Mouse (Mus musculus): ENCODE measurements at regions not wholly inside any gene's neighbourhood (a gene's known extent, or its start where the extent isn't known, plus 50 kb on each side); places are given as distances from the start of the nearest gene placed in this dataset.

DNA sequence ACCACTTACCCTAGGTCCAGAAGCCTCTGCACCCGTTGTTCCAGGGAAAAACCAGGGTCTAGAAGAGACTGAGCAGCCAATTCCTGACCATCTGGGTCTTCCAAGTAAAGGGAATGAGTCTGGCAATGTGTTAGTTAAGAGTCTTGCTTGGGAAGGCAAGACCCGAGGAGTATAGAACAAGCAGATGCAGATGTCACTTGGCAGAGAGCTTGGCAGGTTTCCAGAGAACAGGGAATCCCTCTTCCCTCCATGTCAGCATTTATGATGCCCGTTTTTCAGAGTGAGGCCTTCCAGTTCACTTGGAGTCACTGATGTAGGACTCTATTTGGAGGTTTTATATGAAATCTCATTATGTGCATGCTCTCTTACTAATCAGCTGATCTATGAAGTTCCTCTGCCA, 231.1 kb downstream of the Bcl2 start:
- DNase-seq (ENCODE audit: low spot score) = no peak

DNA sequence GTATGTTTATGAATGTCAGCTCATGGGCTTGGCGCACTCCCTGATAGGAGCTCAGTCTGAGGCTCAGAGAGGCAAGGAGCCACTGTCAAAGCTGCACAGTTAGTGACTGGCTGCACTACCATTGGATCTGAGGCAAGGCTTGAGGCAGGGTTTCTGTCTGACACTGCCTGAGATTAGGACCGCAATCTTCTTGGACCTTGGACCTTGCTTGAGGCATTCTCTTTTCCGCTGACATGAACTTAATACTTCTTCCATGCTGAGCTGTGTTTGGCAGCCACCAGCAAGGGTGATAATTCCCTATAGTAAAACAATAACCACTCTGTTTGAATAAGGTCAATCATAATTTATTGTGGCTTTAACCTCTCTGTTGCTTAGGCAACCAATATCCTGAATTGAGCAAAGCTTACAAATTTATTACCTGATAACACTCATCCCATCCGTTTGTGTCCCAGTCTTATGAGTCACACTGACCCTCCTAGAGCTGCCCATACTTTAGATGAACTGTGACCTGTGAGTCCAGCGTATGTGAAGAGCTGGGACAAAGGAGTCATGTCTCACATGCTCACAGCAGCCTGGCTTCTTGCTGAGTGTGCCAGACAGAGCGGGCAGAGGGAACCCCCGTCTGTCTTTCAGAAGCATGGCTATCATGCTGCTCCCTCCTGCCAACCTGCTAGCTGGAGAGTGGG, 236.3 kb downstream of the Bcl2 start:
- DNase-seq (ENCODE audit: low spot score) = peak; percentile 3

DNA sequence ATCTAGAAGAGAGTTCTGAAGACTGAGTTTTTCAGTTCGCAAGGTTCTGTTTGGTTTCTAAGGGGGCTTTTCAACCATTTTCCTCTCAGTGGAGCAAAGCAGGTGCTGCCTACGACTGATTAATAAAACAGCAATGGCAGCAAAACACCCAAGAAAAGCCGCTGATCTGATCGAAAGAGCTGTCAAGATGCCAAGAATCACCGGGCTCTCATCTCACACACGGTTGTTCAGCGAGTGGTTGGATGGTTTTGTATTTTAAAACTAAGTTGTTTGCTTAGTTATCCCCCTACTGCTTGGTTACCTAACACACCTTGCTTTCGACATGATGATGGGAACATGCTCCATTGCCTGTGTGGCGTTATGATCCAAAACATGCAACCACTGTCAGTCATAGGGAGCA, 246.1 kb downstream of the Bcl2 start:
- DNase-seq (ENCODE audit: low spot score) = no peak

DNA sequence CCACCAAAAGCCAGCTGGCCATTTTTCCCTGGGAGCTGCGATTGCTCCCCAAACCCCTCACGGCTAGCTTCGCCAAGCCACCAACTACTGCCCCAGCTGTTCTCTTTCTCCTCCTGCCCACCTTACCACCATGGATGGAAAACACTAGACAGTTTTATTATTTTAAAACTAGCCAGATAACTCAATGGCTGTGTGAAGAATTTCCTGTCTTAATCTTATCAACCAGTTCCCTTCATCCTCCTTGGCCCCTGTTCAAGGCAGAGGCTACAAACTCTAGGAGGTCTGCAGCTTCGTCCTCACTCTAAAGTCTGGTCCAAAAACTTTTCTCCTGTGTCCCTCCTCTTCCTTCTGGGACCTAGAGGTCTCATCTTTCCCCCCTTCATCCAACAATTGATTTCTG, 247.4 kb downstream of the Bcl2 start:
- no peak for DNase-seq (ENCODE audit: low spot score)

DNA sequence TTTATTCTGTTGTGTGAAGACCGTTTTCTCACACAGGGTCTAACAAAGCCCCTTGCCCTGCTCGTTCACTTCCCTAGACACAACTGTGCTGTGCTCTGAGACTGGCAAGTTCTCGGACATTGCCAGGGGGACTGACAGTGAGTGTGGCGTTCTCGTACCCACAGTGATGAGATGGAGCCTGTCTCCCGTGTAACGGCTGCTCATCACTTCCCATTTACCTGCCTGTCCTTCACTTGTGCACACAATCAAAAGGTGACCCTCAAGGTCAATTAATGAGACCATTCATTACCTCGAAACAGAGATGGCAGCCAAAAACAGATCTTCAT, 248.1 kb downstream of the Bcl2 start:
- DNase-seq (ENCODE audit: low spot score) = no peak

DNA sequence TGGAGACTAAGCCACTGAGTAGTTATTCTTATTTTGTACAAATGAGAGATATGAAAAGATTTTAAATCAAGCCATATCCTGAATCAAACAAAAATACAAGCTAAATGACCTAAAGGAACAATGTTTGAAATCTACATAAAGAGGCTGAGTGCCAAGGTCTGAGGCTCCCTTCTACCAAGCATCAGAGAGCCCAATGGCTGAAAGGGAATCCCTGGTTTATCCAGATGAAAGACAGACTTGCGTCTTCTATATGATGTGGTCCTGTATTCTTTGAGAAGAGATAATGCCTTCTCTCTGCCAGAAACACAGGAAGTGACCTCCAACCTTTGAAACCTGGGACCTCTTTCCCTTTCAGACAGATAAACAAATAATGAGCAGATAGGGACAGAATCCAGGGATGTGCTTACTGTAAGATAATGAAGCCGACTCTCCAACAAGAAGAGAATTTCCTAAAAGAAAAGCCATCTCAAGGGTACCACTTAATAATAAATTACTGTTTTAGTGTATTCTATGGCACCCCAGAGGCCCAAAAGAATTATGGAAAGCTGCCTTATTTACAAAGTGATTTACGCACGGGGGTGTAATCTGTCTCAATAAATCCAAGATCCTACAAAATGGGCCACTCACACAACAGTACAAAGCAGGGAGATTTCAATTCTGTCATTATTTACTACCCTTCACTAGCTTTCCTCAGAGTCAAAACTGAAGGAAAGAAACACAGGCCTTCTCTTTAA, 248.7 kb downstream of the Bcl2 start:
- peak; percentile 39 for DNase-seq (ENCODE audit: low spot score)

DNA sequence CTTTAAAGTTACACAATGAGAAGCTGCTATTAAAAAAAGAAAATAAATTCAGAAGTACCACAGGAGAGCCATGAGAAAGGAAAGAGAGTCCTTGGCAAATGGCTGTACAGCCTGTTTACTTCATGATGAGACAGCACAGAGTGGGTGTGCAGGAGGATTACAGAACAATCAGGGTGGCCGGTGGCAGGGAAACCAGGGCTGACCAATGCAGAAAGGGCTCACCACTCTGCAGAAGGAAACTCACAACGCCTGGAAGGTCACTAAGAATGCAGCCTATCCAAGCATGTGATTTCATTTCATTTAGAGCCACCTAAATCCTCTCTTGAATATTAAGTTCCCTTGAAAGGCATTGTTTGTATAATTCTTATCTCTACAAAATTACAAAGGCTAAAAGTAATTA, 249.3 kb downstream of the Bcl2 start:
- peak; percentile 40 for DNase-seq (ENCODE audit: low spot score)

DNA sequence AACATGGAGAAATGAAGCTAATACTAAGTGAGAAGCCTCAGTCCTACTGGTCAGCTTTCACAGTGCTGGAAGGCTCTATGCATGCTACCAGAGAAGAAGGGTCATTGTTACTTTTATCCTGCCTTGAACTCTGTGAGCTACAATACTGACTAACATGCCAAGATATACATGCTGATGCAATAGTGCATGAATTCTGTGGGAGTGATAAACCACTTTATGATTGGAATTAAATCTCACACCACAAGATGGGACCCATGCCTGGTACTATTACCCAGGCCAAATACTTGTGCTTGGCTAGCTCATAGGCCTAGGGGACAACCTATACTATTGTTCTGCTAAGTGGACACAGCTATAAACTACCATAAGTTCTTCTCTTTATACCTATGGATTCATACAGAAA, 251.5 kb downstream of the Bcl2 start:
- no peak for DNase-seq (ENCODE audit: low spot score)

DNA sequence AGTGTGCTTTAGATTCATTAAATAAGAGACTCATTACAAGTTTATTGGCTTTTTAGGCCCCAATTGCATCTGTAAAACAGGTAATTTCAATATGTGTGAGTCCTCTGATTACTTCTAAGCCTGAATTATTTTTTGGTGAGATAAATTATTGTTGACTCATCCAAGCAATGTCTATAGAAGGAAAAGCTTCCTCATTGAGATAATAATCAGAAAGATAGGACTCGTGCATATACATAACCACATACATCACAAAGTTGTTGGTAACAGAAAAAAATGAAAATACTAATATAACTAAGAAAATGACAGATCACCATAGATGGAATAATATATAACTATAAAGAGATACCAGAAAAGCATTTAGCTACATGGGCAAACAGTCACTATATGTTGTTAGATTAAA, 252.0 kb downstream of the Bcl2 start:
- no peak for DNase-seq (ENCODE audit: low spot score)

DNA sequence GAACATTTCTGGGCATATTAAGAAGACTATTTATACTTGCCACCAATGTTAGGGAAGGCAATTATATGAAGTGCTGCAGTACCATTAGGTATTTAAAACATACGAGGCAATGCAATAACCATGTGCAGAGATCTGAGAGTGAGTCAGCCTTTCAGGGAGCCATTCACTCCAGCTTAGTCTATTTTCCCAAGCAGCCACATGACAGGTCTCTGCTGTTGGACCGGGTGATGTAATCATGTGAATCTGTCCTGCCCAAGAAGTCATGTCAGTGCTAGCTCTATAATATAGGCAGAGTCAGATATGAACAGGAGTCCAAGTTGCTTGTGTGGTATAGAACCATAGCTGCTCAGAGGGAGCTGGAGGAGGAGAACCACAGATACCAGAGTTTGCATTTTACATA, 253.1 kb downstream of the Bcl2 start:
- no peak for DNase-seq (ENCODE audit: low spot score)

DNA sequence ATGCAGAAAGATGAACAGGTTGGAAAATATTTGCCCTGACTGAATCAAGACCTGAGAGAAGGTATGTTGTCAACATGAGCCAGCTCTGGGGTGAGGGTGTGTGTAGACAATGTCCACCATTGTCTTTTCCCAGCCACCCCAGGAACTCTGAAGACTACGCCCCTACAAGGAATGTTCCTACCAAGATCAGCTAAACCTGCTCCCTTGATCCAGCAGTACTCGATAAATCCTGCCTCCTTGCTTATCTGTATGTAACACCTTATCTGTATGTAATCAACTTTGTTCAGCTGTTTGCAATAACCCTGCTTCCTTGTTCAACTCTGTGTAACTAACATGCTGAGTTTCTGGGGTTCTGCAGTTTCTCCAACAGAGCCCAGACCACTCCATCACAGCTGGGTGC, 264.3 kb downstream of the Bcl2 start:
- DNase-seq (ENCODE audit: low spot score) = no peak

Data from embryo, embryonic 10.5 days (tissue).